Mouse (Mus musculus): ENCODE data around the gene Lyrm9.

DNA sequence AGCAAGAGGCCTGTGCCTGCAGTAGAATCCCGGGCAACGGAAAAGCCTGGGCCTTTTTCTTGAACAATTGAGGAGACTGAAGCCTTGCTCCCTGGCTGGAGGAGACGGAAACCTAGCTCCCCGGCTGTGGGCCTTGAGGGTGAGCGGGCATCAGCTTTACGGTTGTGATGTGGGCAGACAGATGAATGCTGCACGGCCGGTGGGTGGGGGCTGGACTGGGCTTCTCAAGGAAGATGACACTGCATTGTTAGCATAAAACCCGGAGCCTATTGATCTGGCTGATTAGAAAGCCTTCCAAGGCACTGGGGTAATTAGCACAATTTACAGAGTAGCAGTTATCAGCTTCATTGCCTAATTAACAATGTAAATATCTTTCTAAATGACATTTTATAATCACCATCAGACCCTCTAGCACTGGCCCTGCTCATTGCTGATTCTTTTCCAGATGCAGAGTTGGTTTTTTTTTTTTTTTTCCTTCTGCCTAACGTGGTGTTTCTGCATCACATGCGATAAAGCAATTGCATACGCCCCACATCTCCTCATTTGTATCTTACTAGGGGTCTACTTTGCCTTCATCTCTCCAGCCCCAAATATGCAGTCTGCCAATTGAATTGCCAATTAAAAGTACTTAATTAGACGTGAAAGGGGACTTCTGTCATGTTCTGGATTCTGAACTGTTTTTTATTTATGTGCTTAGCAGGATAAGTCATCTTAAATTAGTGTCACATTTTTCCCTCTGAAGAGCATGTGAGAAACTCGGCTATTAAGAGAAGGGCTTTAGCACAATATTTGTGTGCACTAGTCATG, 10.2 kb upstream of the Lyrm9 start:
- TF ChIP-seq POLR2A (IDR thresholded peaks at IDR 0.05; ENCODE audit: low read depth, low read length) (no peak), CTCF (conservative IDR thresholded peaks at IDR 0.05; ENCODE audit: insufficient read depth, insufficient read length, low read depth, low read length) (no peak)
